Mouse (Mus musculus) thymus, postnatal 14 days (tissue): ENCODE data around the gene Rbfox1.

Experiments used
- DNase-seq: peaks from one replicate; pipeline ENCODE4 v3.0.0; 2021

The Rbfox1 gene

DNA sequence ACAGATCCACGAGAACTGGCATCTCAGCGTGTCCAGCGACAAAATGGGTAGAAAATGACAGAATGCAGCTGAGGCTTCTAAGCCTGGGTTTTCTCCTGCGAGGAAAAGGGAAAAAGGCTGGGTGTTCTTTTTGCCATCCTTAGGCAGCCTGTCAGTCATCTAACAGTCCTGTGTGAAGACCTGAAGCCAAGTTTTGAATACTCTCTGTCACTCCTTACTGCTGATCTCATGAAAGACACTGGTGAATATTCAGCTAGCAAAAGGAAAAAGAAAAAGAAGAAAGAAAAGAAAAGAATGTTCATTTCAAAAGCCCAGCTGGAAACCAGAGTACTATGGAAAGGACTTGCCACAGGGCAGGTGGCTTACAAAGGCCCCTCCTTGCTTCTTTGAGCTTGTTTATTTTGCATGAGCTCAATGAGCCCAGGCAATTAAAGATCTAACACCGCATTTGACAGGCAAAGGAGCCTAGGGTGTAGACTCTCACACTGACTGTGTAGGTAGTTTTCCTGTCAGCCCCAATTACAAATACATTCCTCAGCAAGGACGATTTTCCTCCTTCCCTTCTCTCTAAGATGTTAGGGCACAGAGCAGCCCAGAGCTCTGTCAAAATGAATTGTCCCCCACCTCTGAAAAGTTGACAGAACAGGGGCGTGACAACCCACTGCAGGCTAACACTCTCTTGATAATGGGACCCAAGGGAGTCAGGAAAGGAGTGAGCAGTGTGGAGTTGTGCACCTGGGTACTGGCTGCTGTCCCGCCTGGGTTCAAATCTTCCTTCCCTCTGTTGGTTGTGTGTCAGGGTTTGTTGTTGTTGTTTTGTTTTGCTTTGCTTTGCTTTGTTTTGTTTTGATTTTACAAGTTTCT, 1079.8 kb downstream of the Rbfox1 start:
- no peak for DNase-seq

- no peak for DNase-seq
Observed at GRCm38 (mm10) chr16:6969986-6970385, 1084.8 kb downstream of the Rbfox1 start.

DNA sequence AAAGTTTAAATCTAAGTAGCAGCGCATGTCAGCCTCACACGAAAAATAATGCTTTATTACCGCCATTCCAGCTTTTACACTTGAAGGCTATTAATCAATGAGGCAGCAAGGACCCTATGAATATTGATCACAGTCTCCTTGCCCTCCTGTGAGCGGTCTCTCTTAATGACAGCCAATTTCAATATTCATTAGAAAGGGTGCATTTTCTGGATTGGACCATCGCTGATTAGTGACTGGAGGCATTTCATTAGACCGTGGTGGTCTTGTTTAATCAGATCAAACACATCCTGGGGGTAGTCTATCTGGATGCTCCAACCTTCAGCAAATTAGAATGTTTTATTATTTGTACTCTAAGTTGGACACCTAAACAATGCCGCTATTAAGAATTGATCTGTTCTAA, 1091.2 kb downstream of the Rbfox1 start:
- DNase-seq: no peak

DNA sequence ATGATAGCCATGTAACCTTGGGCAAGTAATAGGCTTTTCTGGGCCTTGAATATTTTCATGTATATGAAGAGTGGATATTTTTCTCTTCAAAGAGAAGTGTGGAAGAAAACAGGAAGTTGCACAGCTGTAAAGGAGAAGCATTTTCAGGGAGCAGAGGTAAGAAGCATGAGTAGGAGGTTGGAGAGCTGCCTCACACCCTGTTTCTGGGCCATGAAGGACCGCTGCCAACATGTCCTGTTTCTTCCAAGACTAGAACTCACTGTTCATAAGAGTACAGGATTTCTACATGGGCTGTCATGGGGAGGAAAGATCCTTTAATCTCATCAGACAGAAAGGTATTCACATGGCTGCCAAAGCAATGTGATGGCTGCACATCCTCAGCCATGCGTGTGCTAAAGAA, 1098.8 kb downstream of the Rbfox1 start:
- no peak for DNase-seq

DNA sequence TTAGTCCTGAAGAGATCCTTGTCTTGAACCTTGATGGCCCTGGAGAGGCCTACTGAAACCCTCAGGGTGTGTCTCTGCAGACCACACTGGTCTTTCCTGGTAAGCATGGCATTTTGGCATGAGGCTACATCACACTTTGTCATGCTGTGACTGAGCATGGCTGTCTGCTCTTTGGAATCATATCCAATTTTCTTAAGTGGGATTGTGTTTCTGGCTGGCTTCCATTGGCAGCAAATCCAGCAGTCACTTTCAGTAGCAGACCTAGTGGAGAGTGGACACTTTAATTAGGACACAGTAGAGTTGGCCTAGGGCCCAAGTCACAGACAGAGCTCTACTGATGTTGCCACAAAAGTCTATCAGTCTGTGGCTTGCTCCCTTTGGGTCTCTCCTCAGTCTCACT, 1100.9 kb downstream of the Rbfox1 start:
- DNase-seq: no peak

DNA sequence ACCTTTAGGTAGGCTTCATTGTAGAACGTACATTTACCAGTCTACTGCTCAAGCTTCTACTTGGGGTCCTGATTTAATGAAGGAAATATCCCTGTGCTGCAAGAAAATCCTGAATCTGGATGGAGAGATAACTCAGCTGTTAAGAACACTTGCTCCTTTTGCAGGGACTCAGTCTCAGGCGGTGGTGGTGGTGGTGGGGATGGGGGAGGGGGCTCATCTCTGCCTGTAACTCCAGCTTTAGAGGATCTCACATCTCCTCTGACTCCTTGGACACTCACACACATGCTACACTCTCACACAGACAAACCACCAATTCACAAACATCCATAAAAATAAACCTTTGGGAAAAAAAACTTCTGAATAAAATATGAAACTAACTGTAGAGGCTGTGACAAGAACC, 1101.3 kb downstream of the Rbfox1 start:
- DNase-seq: no peak

GRCm38 (mm10) chr16:6992251-6992650, 1107.1 kb downstream of the Rbfox1 start:
- DNase-seq: no peak

DNA sequence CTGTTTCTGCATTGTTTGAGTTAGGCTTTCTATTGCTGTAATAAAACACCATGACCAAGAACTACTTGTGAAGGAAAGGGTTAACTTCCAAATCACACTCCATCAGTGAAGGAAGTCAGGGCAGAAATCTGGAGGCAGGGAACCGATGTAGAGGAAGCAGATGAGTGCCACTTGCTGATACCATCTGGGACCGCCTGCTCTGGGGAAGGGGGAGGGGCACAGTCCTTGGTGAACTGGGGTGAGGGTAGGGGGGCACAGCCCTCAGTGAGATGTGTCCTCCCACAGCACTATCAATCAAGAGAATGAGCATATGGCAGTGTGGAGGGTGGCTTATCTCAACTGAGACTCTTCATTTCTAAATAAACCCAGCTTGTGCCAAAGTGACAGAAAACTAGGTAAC, 1108.0 kb downstream of the Rbfox1 start:
- DNase-seq: peak; percentile 4

DNA sequence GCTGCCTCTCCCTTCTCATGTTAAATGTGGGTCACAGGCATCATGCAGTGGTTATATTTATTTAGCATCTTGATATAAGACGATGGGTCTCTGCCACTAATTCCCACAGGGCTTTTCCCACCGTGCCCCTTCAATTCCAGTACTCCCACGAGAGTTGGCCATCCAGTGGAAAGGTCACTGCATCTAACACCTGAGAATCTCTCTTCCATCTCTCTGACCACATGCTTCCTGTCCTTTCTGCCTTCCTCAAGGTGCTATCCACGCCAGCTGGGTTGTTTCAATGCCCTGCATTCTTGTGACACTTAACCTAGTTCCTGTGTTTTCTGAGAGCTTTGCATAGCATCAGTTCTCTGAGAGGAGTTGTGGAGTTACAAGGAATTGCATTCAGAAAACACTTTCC, 1112.0 kb downstream of the Rbfox1 start:
- no peak for DNase-seq

DNA sequence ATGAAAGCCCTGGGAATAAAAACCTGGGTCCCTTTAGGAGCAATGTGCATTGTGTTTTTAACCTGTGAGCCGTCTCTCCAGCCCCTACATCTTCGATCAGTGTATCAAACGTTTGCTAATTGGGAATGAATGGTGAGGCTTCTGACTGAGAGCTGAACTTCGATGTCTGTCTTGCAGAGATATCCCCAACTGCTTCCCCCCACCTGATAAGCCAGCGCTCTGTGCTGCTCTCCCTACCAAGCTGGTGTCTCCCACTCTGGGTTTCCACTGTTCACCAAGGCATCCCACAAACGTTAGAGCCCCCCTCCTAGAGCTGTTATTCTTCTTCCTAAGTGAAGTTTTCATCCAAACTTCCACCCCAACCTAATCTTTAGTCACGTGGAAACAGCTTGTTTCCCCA, 1112.7 kb downstream of the Rbfox1 start:
- no peak for DNase-seq

DNA sequence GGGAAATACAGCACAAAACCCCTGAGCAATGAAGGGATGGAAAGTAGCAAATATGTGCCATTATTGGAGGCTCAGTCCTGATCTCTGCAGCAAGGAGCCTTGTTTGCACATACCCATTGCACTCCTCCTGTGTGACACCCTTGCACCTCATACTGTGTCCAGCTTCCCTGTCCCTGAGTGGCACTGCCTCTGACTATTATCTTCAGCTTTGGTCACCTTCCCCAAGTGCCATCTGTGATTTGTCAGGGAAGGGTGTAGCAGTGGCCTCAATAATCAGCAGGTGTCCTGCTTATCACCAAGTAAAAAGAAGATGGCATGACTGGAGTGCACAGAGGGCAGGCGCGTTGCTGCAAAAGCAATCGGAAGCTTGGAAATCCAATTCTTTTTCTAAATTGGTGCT, 1119.4 kb downstream of the Rbfox1 start:
- no peak for DNase-seq

DNA sequence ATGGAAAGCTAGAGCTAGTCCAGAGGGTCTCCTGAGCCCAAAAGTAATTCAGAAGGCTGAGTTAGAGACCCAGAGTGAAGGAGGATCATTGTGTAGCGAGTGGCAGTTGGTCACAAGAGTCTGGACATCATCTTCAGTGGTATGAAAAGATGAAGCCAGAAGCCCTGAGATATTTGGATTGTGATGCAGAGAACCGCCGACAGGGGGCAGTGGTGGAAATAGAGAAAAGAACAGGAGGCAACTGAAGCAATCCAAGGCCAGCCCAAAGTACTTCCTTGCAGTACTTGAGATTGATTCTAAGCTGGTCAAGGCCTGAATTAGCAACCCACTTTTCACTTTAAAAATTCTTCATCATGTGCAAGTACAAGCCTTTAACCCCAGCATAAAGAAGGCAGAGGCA, 1120.3 kb downstream of the Rbfox1 start:
- peak; percentile 35 for DNase-seq

DNA sequence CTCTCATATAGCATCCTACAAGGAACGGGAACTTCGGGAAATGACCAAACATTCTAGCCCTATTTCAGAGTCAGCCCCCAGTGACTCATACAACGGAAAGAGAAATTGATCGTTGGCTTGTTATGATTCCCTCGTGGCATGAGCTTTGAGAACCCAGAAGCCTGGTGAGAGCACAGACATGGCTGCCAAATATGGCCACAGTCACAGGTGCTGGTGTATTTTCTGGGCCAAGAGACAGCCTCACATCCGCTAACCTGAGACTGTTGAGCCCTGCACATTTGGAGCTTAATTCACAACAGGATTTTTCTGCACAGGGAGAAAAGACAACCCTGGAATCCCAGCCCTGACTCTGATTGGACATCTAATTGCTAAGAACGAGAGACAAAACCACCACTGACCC, 1132.2 kb downstream of the Rbfox1 start:
- DNase-seq: no peak

DNA sequence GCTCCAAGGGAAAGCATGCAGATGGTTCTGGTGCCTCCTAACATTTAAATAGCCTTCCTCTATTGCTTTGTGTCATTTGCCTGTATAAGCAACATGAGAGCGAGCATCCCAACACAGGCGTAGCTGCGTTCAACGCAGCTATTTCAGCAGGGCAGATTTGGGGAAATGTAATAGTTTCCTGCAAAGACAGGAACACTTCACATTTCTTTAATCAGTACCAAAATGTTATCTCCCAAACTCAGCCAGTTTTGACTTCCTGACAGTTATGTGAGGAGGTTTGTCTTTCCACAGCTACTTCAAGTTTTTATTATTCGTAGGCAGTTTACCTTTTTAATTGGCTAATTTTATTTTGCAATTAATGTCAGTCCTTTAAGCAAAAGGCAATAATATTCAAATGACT, 1149.1 kb downstream of the Rbfox1 start:
- no peak for DNase-seq

- no peak for DNase-seq
Observed at GRCm38 (mm10) chr16:7036566-7036965, 1151.4 kb downstream of the Rbfox1 start.

DNA sequence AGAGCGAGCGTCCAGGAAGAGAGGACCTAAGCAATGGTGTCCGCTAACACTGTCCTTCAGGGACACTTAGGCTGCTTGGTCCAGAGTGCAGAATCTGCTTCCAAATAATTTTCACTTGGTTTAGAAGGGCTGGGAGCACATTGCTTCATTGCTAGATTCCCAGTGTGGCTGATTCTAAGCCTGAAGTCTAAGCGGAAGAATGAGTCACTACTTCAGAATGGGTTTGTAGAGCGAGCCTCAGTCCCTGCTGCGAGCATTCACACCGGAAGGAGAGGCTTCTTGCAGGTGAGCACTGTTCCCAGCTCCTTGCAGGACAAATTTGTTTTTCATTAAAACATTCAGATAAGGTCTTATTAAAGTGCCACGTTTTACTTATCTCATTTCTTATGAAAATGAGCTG, 1151.8 kb downstream of the Rbfox1 start:
- DNase-seq: no peak

DNA sequence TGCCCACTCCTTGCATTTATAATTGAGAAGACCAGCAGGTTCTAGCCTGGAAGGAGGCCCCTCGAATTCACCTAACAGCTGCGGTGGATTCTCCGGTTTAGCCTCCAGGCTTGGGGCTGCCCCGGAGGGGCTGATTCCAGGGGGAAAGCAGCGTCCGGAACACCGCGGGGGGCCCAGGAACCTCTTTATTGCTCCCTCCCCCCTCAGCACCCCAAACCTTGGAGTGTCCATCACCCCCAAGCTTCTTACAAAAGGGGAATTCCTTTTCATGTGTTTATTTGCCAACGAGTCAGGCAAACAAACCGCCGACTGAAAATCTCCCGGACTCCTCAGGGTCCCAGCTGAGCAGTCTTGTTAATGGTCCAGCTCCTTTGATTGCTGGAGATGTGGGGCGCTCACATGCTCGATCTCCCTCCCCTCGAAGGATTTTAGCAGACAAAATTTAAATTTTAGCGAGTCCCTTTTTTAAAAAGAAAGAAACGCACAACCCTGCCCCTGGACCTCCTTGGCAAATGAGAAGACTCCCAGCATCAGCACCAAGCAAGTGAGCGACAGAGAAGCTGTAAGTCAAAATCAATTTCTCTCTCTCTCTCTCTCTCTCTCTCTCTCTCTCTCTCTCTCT, 1153.6 kb downstream of the Rbfox1 start:
- DNase-seq: no peak

- peak; percentile 4 for DNase-seq
Observed at GRCm38 (mm10) chr16:7039404-7040367, 1154.5 kb downstream of the Rbfox1 start.

GRCm38 (mm10) chr16:7040691-7041090, 1155.5 kb downstream of the Rbfox1 start:
- DNase-seq: no peak

- no peak for DNase-seq
Observed at GRCm38 (mm10) chr16:7047421-7047820, 1162.3 kb downstream of the Rbfox1 start.

- DNase-seq: peak; percentile 32
Observed at GRCm38 (mm10) chr16:7049162-7049971, 1164.2 kb downstream of the Rbfox1 start.

GRCm38 (mm10) chr16:7050945-7051344, 1165.8 kb downstream of the Rbfox1 start:
- DNase-seq: no peak

DNA sequence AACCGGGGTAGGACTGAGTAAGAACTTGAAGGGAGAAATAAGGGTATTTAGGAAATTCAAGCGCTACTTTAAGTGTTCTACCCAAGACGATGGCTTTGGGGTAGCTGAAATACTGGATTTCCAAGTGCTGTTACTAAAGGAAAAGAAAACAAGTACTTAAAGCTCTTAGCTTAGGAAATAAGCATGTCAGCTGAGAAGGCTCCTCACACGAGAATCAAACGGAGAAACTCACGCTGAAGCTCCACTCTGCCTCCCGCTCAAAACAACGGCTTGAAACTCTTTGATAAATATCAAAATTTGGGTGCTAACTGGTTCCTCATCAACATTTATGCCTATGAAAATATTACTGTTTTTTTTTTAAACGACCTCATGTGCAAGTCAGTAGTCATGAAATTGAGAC, 1166.8 kb downstream of the Rbfox1 start:
- no peak for DNase-seq
